Mouse (Mus musculus): ENCODE data around the gene Cep57. TPM values are rescaled to one million over a fixed set of nuclear protein-coding genes. Genes with fewer than 3 reads are reported as not detected.

The Cep57 gene
- 61.9 and 64.6 TPM in 2 replicates for polyA plus RNA-seq (2015; fragmentation: Nextera tagmentation; extraction: Ambion mirVana)

- Histone ChIP-seq H3K27ac (peak within 1 kb of the TSS; percentile 99), H3K4me3 (peak within 1 kb of the TSS; percentile 83), H3K36me3 (peaks cover 22% of the 10 kb centered on the region), H3K4me2 (replicated peaks) (peak within 1 kb of the TSS; percentile 83), H3K27me3 (no peaks in the 10 kb centered on the region), H3K9ac (peak within 1 kb of the TSS; percentile 94), H3K4me1 (peaks cover 26% of the 10 kb centered on the region), H3K9me3 (no peaks in the 10 kb centered on the region)
- under 1% methylated on average over 44 of the region's 44 CpGs for WGBS
- ATAC-seq (ENCODE audit: low FRiP score, low read depth) = peak; percentile 94
These were observed at the start of gene Cep57 for GRCm38 (mm10) chr9:13826832-13827405. Gene Cep57, minus strand, starts transcription at chr9:13827107.

GRCm38 (mm10) chr9:13875340-13875739 lies 48.4 kb upstream of the Cep57 start:
- H3K4me3 ChIP-seq = no peak overlapping the region
- no peak overlapping the region for H3K9ac ChIP-seq
- H3K9me3 ChIP-seq = no peaks in the 10 kb centered on the region
- no peaks in the 10 kb centered on the region for H3K36me3 ChIP-seq
- H3K27ac ChIP-seq = no peak overlapping the region
- H3K27me3 ChIP-seq = no peaks in the 10 kb centered on the region
- ATAC-seq (ENCODE audit: low FRiP score, low read depth) = no peak
- no peak overlapping the region for H3K4me2 ChIP-seq (replicated peaks)
- 54% methylated on average over 2 of the region's 2 CpGs for WGBS
- no peaks in the 10 kb centered on the region for H3K4me1 ChIP-seq

- 46% methylated on average over 2 of the region's 2 CpGs for WGBS
- Histone ChIP-seq H3K27ac (no peak overlapping the region), H3K9ac (no peak overlapping the region), H3K9me3 (no peaks in the 10 kb centered on the region), H3K4me2 (replicated peaks) (no peak overlapping the region), H3K36me3 (no peaks in the 10 kb centered on the region), H3K4me3 (no peak overlapping the region), H3K27me3 (no peaks in the 10 kb centered on the region), H3K4me1 (no peaks in the 10 kb centered on the region)
- ATAC-seq (ENCODE audit: low FRiP score, low read depth) = no peak
These were observed 47.5 kb upstream of the Cep57 start for GRCm38 (mm10) chr9:13874359-13874758.

- Histone ChIP-seq H3K9me3 (no peaks in the 10 kb centered on the region), H3K4me3 (no peak overlapping the region), H3K27me3 (no peaks in the 10 kb centered on the region), H3K27ac (no peak overlapping the region), H3K4me1 (no peaks in the 10 kb centered on the region), H3K9ac (no peak overlapping the region), H3K36me3 (no peaks in the 10 kb centered on the region), H3K4me2 (replicated peaks) (no peak overlapping the region)
- no peak for ATAC-seq (ENCODE audit: low FRiP score, low read depth)
- WGBS = 90% methylated on average over 7 of the region's 7 CpGs
These were observed 44.7 kb upstream of the Cep57 start for GRCm38 (mm10) chr9:13871631-13872030.

GRCm38 (mm10) chr9:13867646-13868045 lies 40.7 kb upstream of the Cep57 start:
- ATAC-seq (ENCODE audit: low FRiP score, low read depth) = no peak
- Histone ChIP-seq H3K36me3 (no peaks in the 10 kb centered on the region), H3K9me3 (no peaks in the 10 kb centered on the region), H3K27me3 (no peaks in the 10 kb centered on the region), H3K9ac (no peak overlapping the region), H3K4me3 (no peak overlapping the region), H3K4me1 (no peaks in the 10 kb centered on the region), H3K27ac (no peak overlapping the region), H3K4me2 (replicated peaks) (no peak overlapping the region)
- 60% methylated on average over 2 of the region's 2 CpGs for WGBS

- Histone ChIP-seq H3K27me3 (no peaks in the 10 kb centered on the region), H3K9ac (no peak overlapping the region), H3K27ac (no peak overlapping the region), H3K4me1 (no peaks in the 10 kb centered on the region), H3K4me3 (no peak overlapping the region), H3K9me3 (no peaks in the 10 kb centered on the region), H3K4me2 (replicated peaks) (no peak overlapping the region), H3K36me3 (no peaks in the 10 kb centered on the region)
- WGBS = 75% methylated on average over 4 of the region's 4 CpGs
- no peak for ATAC-seq (ENCODE audit: low FRiP score, low read depth)
These were observed 29.9 kb upstream of the Cep57 start for GRCm38 (mm10) chr9:13856777-13857176.

GRCm38 (mm10) chr9:13856247-13856646 lies 29.3 kb upstream of the Cep57 start:
- Histone ChIP-seq H3K4me3 (no peak overlapping the region), H3K36me3 (no peaks in the 10 kb centered on the region), H3K4me2 (replicated peaks) (no peak overlapping the region), H3K27me3 (no peaks in the 10 kb centered on the region), H3K9me3 (no peaks in the 10 kb centered on the region), H3K4me1 (no peaks in the 10 kb centered on the region), H3K27ac (no peak overlapping the region), H3K9ac (no peak overlapping the region)
- no peak for ATAC-seq (ENCODE audit: low FRiP score, low read depth)
- WGBS = 44% methylated on average over 1 of the region's 1 CpGs

- no peak for ATAC-seq (ENCODE audit: low FRiP score, low read depth)
- Histone ChIP-seq H3K36me3 (no peaks in the 10 kb centered on the region), H3K27me3 (no peaks in the 10 kb centered on the region), H3K4me3 (no peak overlapping the region), H3K9ac (no peak overlapping the region), H3K4me1 (no peaks in the 10 kb centered on the region), H3K4me2 (replicated peaks) (no peak overlapping the region), H3K27ac (no peak overlapping the region), H3K9me3 (no peaks in the 10 kb centered on the region)
- 23% methylated on average over 3 of the region's 3 CpGs for WGBS
These were observed 27.0 kb upstream of the Cep57 start for GRCm38 (mm10) chr9:13853876-13854275.

GRCm38 (mm10) chr9:13848481-13849480 lies 21.9 kb upstream of the Cep57 start:
- peak; percentile 59; the same call in 1 of the 2 replicates for ATAC-seq (ENCODE audit: low FRiP score, low read depth)

GRCm38 (mm10) chr9:13847591-13847990 lies 20.7 kb upstream of the Cep57 start:
- no peaks in the 10 kb centered on the region for H3K9me3 ChIP-seq
- WGBS = 87% methylated on average over 3 of the region's 3 CpGs
- no peak overlapping the region for H3K4me2 ChIP-seq (replicated peaks)
- no peak for ATAC-seq (ENCODE audit: low FRiP score, low read depth)
- no peak overlapping the region for H3K27ac ChIP-seq
- no peaks in the 10 kb centered on the region for H3K27me3 ChIP-seq
- H3K4me3 ChIP-seq = no peak overlapping the region
- H3K4me1 ChIP-seq = no peaks in the 10 kb centered on the region
- peaks cover 24% of the 10 kb centered on the region for H3K36me3 ChIP-seq
- H3K9ac ChIP-seq = no peak overlapping the region

More at GRCm38 (mm10) chr9:13848481-13849480, 21.9 kb upstream of the Cep57 start:
- no peak overlapping the region for H3K4me2 ChIP-seq (replicated peaks)
- H3K27me3 ChIP-seq = no peaks in the 10 kb centered on the region
- no peak overlapping the region for H3K4me3 ChIP-seq
- peaks cover 17% of the 10 kb centered on the region for H3K36me3 ChIP-seq
- 72% methylated on average over 10 of the region's 10 CpGs for WGBS
- no peak overlapping the region for H3K9ac ChIP-seq
- no peaks in the 10 kb centered on the region for H3K4me1 ChIP-seq
- H3K27ac ChIP-seq = no peak overlapping the region
- H3K9me3 ChIP-seq = no peaks in the 10 kb centered on the region

GRCm38 (mm10) chr9:13836726-13837125 lies 9.8 kb upstream of the Cep57 start:
- H3K4me3 ChIP-seq = no peak overlapping the region

GRCm38 (mm10) chr9:13835256-13835655 lies 8.3 kb upstream of the Cep57 start:
- peaks cover 84% of the 10 kb centered on the region for H3K36me3 ChIP-seq
- H3K9me3 ChIP-seq = no peaks in the 10 kb centered on the region
- H3K4me3 ChIP-seq = no peak overlapping the region
- WGBS = 91% methylated on average over 3 of the region's 3 CpGs
- no peaks in the 10 kb centered on the region for H3K4me1 ChIP-seq
- H3K9ac ChIP-seq = no peak overlapping the region
- H3K4me2 ChIP-seq (replicated peaks) = no peak overlapping the region
- H3K27me3 ChIP-seq = no peaks in the 10 kb centered on the region
- ATAC-seq (ENCODE audit: low FRiP score, low read depth) = no peak
- H3K27ac ChIP-seq = no peak overlapping the region

More at GRCm38 (mm10) chr9:13836726-13837125, 9.8 kb upstream of the Cep57 start:
- Histone ChIP-seq H3K4me1 (no peaks in the 10 kb centered on the region), H3K36me3 (peaks cover 86% of the 10 kb centered on the region), H3K27ac (no peak overlapping the region), H3K4me2 (replicated peaks) (no peak overlapping the region), H3K27me3 (no peaks in the 10 kb centered on the region), H3K9ac (no peak overlapping the region), H3K9me3 (no peaks in the 10 kb centered on the region)
- 84% methylated on average over 2 of the region's 2 CpGs for WGBS
- ATAC-seq (ENCODE audit: low FRiP score, low read depth) = no peak
